Mouse (Mus musculus) gastrocnemius, adult 2 months (tissue): ENCODE data around the gene Ccdc97. TPM values are rescaled to one million over a fixed set of nuclear protein-coding genes. Genes with fewer than 3 reads are reported as not detected.
"Not testable (repeated sequence)": the region's sequence is repeated elsewhere in the genome, so short reads cannot be mapped to it uniquely, and the experiment has no call there.

ENCODE experiments used
- DNase-seq: peaks from one replicate; pipeline ENCODE4 v3.0.0; 2022
- H3K27ac ChIP-seq: fragments of 200-600 bp; 2 replicates; pipeline ENCODE4 v1.8.1; 2022; ENCODE audit warnings: mild to moderate bottlenecking
- H3K4me3 ChIP-seq: fragments of 200-600 bp; 2 replicates; pipeline ENCODE4 v1.8.1; 2022; ENCODE audit warnings: mild to moderate bottlenecking, moderate library complexity
- CTCF ChIP-seq: fragments of 200-600 bp; IDR thresholded peaks from 2 replicates; pipeline ENCODE4 v1.8.1; 2022; ENCODE audit warnings: antibody characterized with exemption, mild to moderate bottlenecking, moderate library complexity
- intact Hi-C: fragments of 180-260 bp; cut with DNase I; formaldehyde crosslinking; loops from one replicate; pipeline ENCODE4 v1.15.1; 2025
- total RNA-seq, 2 experiments: library from RNA; stranded (reverse); gene quantifications; 2 replicates each; pipeline ENCODE4 v1.2.3; 2021

The Ccdc97 gene
- total RNA-seq, 2 experiments from 2014 or later, result 39.4 to 44.3 TPM

- intact Hi-C loops, result no loop called here
- DNase-seq, result no peak
- TF ChIP-seq CTCF, result no peak
- Histone ChIP-seq H3K27ac (no peak overlapping the region), H3K4me3 (no peak overlapping the region)
These were observed 28.0 kb upstream of the Ccdc97 start for GRCm38 (mm10) chr7:25746844-25747243.

- no peak for TF ChIP-seq CTCF
- no peak overlapping the region for H3K4me3 ChIP-seq
- intact Hi-C loops, result no loop called here
- H3K27ac ChIP-seq, result no peak overlapping the region
- DNase-seq, result no peak
These were observed 19.4 kb upstream of the Ccdc97 start for GRCm38 (mm10) chr7:25738277-25738676.

GRCm38 (mm10) chr7:25736920-25737319 lies 18.0 kb upstream of the Ccdc97 start:
- peak; percentile 35; the same call in 1 of the 2 replicates for TF ChIP-seq CTCF
- no peak for DNase-seq
- intact Hi-C loops, result no loop called here
- H3K27ac ChIP-seq, result no peak overlapping the region
- no peak overlapping the region for H3K4me3 ChIP-seq

- no peak for DNase-seq
- intact Hi-C loops, result no loop called here
- Histone ChIP-seq H3K27ac (no peak overlapping the region), H3K4me3 (no peak overlapping the region)
- TF ChIP-seq CTCF, result no peak
These were observed 16.1 kb upstream of the Ccdc97 start for GRCm38 (mm10) chr7:25734991-25735390.

- no peak overlapping the region for H3K4me3 ChIP-seq
- no peak for DNase-seq
- TF ChIP-seq CTCF, result no peak
- peak overlapping the region; percentile 82 for H3K27ac ChIP-seq
- intact Hi-C loops, result no loop called here
These were observed 12.6 kb upstream of the Ccdc97 start for GRCm38 (mm10) chr7:25731294-25732055.

GRCm38 (mm10) chr7:25729862-25730261 lies 11.0 kb upstream of the Ccdc97 start:
- TF ChIP-seq CTCF, result no peak
- no peak overlapping the region for H3K4me3 ChIP-seq
- H3K27ac ChIP-seq, result peak overlapping the region; percentile 82
- DNase-seq, result peak; percentile 75
- intact Hi-C loops, result no loop called here

- no peak for TF ChIP-seq CTCF
- H3K27ac ChIP-seq, result peak overlapping the region; percentile 82
- intact Hi-C loops, result no loop called here
These were observed 10.5 kb upstream of the Ccdc97 start for GRCm38 (mm10) chr7:25729396-25729795.

GRCm38 (mm10) chr7:25727800-25728199 lies 8.9 kb upstream of the Ccdc97 start:
- Histone ChIP-seq H3K27ac (peak overlapping the region; percentile 38; the same call in 1 of the 2 replicates), H3K4me3 (no peak overlapping the region)
- intact Hi-C loops, result no loop called here
- no peak for DNase-seq
- no peak for TF ChIP-seq CTCF

More at GRCm38 (mm10) chr7:25729396-25729795, 10.5 kb upstream of the Ccdc97 start:
- DNase-seq, result no peak
- H3K4me3 ChIP-seq, result no peak overlapping the region

GRCm38 (mm10) chr7:25725886-25726285 lies 7.0 kb upstream of the Ccdc97 start:
- DNase-seq, result no peak
- no peak for TF ChIP-seq CTCF
- Histone ChIP-seq H3K27ac (no peak overlapping the region), H3K4me3 (no peak overlapping the region)
- intact Hi-C loops, result no loop called here

GRCm38 (mm10) chr7:25721776-25722175 lies 2.9 kb upstream of the Ccdc97 start:
- DNase-seq, intact Hi-C loops, H3K4me3 ChIP-seq, H3K27ac ChIP-seq: not testable (repeated sequence)

GRCm38 (mm10) chr7:25720760-25721159 lies 1.9 kb upstream of the Ccdc97 start:
- intact Hi-C loops, result no loop called here
- DNase-seq, result no peak
- Histone ChIP-seq H3K4me3 (no peak overlapping the region), H3K27ac (no peak overlapping the region)
- TF ChIP-seq CTCF, result no peak

GRCm38 (mm10) chr7:25719761-25720610 lies 1.1 kb upstream of the Ccdc97 start:
- Histone ChIP-seq H3K4me3 (peak overlapping the region; percentile 88), H3K27ac (peak overlapping the region; percentile 94)
- DNase-seq, result peak; percentile 82
- TF ChIP-seq CTCF, result peak; percentile 93
- intact Hi-C loops, result loop anchor here (5.0 kb wide), 1 partner anchor 32 kb away; the partner anchor contains the start of gene Hnrnpul1

GRCm38 (mm10) chr7:25717478-25717877 lies 1.4 kb downstream of the Ccdc97 start:
- TF ChIP-seq CTCF, result no peak
- peak overlapping the region; percentile 88 for H3K4me3 ChIP-seq

More at GRCm38 (mm10) chr7:25717478-25717877, 1.4 kb downstream of the Ccdc97 start:
- DNase-seq, result no peak
- H3K27ac ChIP-seq, result no peak overlapping the region
- intact Hi-C loops, result loop anchor here (5.0 kb wide), 1 partner anchor 35 kb away; the partner anchor contains the start of gene Hnrnpul1
